Mouse (Mus musculus): ENCODE measurements around the gene Btbd6. TPM values are rescaled to one million over a fixed set of nuclear protein-coding genes. Genes with fewer than 3 reads are reported as not detected.
A peak's percentile ranks its signal among the peaks of the same experiment; 100 is the strongest.

Btbd6 gene
- polyA plus RNA-seq, 1 experiment from 2014 or later: 29.2 TPM

DNA sequence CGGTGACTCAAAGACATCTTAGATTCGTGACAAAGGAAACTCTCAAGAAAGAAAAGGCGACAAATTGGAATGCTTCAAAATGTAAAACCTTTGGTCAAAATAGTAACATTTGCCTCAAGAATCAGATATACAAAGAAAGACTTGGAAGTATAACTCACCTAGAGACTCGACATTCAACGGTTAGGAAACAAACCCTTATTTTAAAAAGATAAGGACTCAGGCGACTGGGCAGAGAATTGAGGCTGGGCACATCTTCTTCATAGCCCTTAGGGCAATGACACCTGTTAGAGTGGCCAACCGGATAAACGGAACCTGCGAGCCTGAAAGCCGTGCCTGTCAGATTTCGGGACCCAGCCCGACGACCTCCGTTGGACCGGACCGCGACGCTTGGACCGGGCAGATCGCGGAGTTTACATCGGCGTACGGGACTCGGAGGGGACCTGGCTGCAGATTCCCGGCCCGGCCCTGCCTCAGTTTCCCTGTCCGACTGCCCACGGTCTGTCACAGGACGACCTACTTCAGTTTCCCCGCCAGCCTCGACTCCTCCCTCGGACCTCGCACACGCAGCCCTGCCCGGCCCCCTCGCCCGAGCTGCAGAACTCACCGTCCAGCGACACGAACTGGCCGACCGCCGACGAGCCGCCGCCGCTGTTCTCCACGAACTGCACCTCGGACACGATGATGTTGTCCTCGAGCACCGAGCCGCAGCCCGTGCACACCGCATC, 23.4 kb downstream of the Btbd6 start:
- Histone ChIP-seq H3K4me1 (peaks cover 17% of the 10 kb centered on the region), H3K27ac (peak overlapping the region; percentile 90), H3K9me3 (no peaks in the 10 kb centered on the region), H3K4me2 (peak overlapping the region; percentile 89), H3K27me3 (peaks cover 3% of the 10 kb centered on the region; the same call in 1 of the 2 replicates), H3K4me3 (replicated peaks) (peak overlapping the region; percentile 94), H3K36me3 (replicated peaks) (peaks cover 13% of the 10 kb centered on the region; the same call in 1 of the 2 replicates), H3K9ac (peak overlapping the region; percentile 93)
- ATAC-seq (ENCODE audit: low FRiP score): no peak; the same call in 1 of the 2 replicates
- 2% methylated on average over 56 of the region's 56 CpGs for WGBS

DNA sequence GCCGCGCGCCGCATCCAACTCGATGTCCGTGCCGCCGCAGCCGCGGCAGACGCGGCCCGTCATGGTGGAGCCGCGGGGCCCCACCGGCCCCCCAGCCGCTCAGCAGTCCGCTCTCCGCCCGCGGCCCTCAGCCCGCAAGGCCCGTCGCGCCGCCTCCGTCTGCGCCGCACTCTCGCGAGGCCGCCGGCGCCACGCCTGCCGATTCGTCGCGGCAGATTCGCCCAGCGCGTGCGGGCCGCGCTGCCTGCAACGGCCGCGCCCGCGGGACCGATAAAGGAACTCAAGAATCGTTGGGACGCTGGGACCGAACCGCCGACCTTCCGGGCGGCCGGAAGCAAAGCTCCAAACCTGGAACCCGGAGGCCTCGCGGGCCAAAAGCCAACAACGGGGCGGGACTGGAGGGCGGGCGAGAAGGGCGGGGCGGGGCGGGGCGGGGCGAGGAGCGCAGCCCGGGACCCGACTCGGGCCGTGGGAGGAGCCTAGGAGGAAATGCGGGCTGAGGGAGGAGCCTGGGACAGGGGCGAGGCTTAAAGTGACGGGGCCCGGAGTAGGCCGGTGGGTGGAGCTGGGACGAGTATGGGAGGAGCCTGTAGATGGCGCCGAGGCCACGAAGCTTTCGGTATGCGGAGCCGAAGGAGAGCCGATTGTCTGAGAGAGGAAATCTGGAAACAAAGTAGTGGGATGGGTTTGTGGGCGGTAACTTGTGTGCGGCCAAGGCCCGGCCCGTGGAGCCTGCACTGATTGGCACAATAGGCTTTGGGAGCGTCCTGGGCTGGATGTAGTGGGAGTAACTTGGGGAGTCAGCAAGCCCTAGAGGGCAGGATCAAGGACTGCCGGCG, 24.2 kb downstream of the Btbd6 start, which contains the start of gene Brf1:
Gene Brf1 (minus strand): TSS at position 411 of the 839 bp plus-strand sequence.
- Histone ChIP-seq H3K36me3 (replicated peaks) (peaks cover 13% of the 10 kb centered on the region; the same call in 1 of the 2 replicates), H3K4me3 (replicated peaks) (peak within 1 kb of the TSS; percentile 94), H3K27ac (peak within 1 kb of the TSS; percentile 90), H3K4me1 (peaks cover 17% of the 10 kb centered on the region), H3K9ac (peak within 1 kb of the TSS; percentile 93), H3K9me3 (no peaks in the 10 kb centered on the region), H3K27me3 (peaks cover 3% of the 10 kb centered on the region; the same call in 1 of the 2 replicates), H3K4me2 (peak within 1 kb of the TSS; percentile 89)
- under 1% methylated on average over 95 of the region's 96 CpGs for WGBS
- peak; percentile 98 for ATAC-seq (ENCODE audit: low FRiP score)

DNA sequence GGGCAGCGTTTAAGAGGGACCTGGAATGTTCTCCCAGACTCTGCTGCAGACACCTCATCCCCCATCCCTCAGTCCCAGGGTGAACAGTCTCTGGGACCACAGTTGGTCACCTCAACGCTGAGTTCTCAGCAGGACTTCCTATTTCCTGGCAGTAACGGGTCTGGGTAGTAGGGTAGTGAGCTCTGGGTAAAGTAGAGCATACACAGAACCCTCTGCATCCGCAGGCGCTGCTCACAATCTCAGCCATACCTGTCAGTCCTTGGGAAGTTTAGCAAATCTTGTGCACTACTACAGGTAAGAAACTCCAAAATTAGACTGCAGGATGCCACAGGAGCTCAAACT, 24.8 kb downstream of the Btbd6 start:
- peaks cover 7% of the 10 kb centered on the region; the same call in 1 of the 2 replicates for H3K36me3 ChIP-seq (replicated peaks)
- peaks cover 17% of the 10 kb centered on the region for H3K4me1 ChIP-seq
- H3K4me3 ChIP-seq (replicated peaks): peak overlapping the region; percentile 94
- no peak for ATAC-seq (ENCODE audit: low FRiP score)
- H3K9ac ChIP-seq: peak overlapping the region; percentile 53
- H3K4me2 ChIP-seq: peak overlapping the region; percentile 89
- H3K27ac ChIP-seq: peak overlapping the region; percentile 90
- 8% methylated on average over 5 of the region's 5 CpGs for whole genome bisulfite sequencing
- H3K9me3 ChIP-seq: no peaks in the 10 kb centered on the region
- H3K27me3 ChIP-seq: peaks cover 3% of the 10 kb centered on the region; the same call in 1 of the 2 replicates

DNA sequence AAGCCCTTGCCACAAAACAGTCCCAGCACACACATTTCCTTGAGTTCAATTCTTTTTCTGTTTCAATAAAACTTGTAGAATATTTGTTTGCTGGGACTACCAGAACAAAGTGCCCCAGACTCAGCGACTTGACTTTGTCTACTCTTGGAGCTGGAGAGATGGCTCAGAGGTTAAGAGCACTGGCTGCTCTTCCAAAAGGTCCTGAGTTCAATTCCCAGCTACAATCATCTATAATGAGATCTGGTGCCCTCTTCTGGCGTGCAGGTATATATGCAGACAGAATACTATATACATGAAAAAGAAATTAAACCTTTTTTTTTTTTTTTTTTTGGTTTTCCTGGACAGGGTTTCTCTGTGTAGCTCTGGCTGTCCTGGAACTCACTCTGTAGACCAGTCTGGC, 26.4 kb downstream of the Btbd6 start:
- no peak for ATAC-seq (ENCODE audit: low FRiP score)
- Histone ChIP-seq H3K9me3 (no peaks in the 10 kb centered on the region), H3K36me3 (replicated peaks) (no peaks in the 10 kb centered on the region), H3K4me2 (no peak overlapping the region), H3K4me1 (peaks cover 17% of the 10 kb centered on the region), H3K27me3 (peaks cover 3% of the 10 kb centered on the region; the same call in 1 of the 2 replicates), H3K9ac (no peak overlapping the region), H3K4me3 (replicated peaks) (no peak overlapping the region), H3K27ac (no peak overlapping the region)
- 34% methylated on average over 2 of the region's 2 CpGs for WGBS

DNA sequence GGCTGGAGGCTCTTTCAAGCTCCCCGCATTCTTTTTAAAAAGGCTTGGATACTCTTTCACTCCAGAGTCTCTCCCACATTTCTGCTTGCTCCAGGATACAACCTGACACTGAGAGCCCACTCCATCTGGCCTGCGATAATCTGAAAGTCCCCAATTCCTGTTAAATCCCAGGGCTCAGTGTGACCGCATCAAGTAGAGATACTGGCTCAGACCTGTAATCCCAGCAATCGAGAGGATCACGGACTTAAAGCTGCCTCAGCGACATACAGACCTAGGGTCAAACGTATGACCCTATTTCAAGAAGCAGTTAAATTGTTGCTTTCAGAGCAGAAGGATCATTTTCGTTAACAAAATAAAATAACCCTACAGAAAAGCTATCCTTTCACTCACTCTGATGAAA, 27.7 kb downstream of the Btbd6 start:
- no peak overlapping the region for H3K9ac ChIP-seq
- no peak overlapping the region for H3K27ac ChIP-seq
- peaks cover 9% of the 10 kb centered on the region for H3K4me1 ChIP-seq
- WGBS: 85% methylated on average over 8 of the region's 8 CpGs
- no peaks in the 10 kb centered on the region for H3K36me3 ChIP-seq (replicated peaks)
- H3K27me3 ChIP-seq: peaks cover 3% of the 10 kb centered on the region; the same call in 1 of the 2 replicates
- no peak for ATAC-seq (ENCODE audit: low FRiP score)
- H3K4me3 ChIP-seq (replicated peaks): no peak overlapping the region
- H3K4me2 ChIP-seq: no peak overlapping the region
- H3K9me3 ChIP-seq: no peaks in the 10 kb centered on the region

DNA sequence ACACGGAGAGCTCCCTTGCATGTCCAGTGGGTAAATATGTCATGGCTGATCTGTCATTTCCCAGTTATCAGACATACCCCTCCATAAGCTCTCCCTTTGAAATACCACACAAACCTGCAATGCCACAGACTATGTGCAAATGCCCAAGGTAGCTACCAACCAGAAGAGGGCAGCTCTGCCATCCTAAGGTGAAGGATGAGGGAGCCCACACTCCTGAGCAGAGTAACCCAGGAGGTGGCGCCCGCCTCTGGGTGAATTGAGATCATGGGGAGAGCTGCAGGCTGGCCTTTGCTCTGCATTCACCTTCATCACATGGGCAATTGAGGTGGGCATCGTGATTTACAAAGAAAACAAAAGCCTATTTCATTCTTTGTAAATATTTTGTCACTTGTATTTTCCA, 28.7 kb downstream of the Btbd6 start:
- WGBS: 30% methylated on average over 4 of the region's 4 CpGs
- H3K4me3 ChIP-seq (replicated peaks): no peak overlapping the region

GRCm38 (mm10) chr12:113011702-113012360, 35.5 kb downstream of the Btbd6 start:
- Histone ChIP-seq H3K36me3 (replicated peaks) (no peaks in the 10 kb centered on the region), H3K4me1 (peaks cover 32% of the 10 kb centered on the region), H3K27me3 (no peaks in the 10 kb centered on the region), H3K4me3 (replicated peaks) (no peak overlapping the region), H3K9ac (no peak overlapping the region), H3K9me3 (no peaks in the 10 kb centered on the region), H3K27ac (no peak overlapping the region), H3K4me2 (no peak overlapping the region)
- WGBS: 87% methylated on average over 6 of the region's 6 CpGs
- no peak for ATAC-seq (ENCODE audit: low FRiP score)

More for the DNA sequence above, 28.7 kb downstream of the Btbd6 start:
- Histone ChIP-seq H3K9ac (no peak overlapping the region), H3K4me2 (no peak overlapping the region), H3K27me3 (peaks cover 3% of the 10 kb centered on the region; the same call in 1 of the 2 replicates), H3K27ac (no peak overlapping the region), H3K4me1 (peaks cover 5% of the 10 kb centered on the region), H3K9me3 (no peaks in the 10 kb centered on the region), H3K36me3 (replicated peaks) (no peaks in the 10 kb centered on the region)
- no peak for ATAC-seq (ENCODE audit: low FRiP score)

- WGBS: 91% methylated on average over 5 of the region's 5 CpGs
- H3K27ac ChIP-seq: peak overlapping the region; percentile 92; the same call in 1 of the 2 replicates
These were observed 36.2 kb downstream of the Btbd6 start for GRCm38 (mm10) chr12:113012443-113012842.

DNA sequence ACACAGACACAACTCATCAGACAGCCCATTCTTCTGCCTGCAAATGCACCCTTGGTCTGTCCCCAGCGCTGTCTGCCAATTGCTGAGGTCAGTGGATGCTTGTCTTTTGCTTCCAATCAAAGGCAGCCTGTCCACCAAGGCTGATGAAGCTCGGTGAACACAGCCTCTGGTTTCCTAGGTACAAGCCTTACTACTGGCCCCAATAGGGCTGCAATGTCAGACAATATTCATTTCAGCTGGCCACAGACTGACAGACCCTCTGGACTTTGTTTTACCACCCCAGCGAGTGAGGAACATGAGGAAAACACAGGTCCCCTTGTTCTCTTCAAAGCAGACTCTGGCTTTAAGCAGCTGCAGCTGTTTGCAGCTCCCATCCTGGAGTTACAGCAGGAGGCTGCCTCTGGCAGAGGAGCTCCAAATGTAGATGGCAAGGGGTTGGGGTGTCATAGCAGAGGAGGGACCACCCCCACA, 36.8 kb downstream of the Btbd6 start:
- Histone ChIP-seq H3K4me2 (peak overlapping the region; percentile 60), H3K27ac (peak overlapping the region; percentile 92), H3K4me3 (replicated peaks) (no peak overlapping the region), H3K4me1 (peaks cover 41% of the 10 kb centered on the region), H3K9ac (peak overlapping the region; percentile 82; the same call in 1 of the 2 replicates), H3K36me3 (replicated peaks) (no peaks in the 10 kb centered on the region), H3K27me3 (no peaks in the 10 kb centered on the region), H3K9me3 (no peaks in the 10 kb centered on the region)
- ATAC-seq (ENCODE audit: low FRiP score): no peak
- WGBS: 57% methylated on average over 3 of the region's 3 CpGs

More at GRCm38 (mm10) chr12:113012443-113012842, 36.2 kb downstream of the Btbd6 start:
- H3K9me3 ChIP-seq: no peaks in the 10 kb centered on the region
- no peak overlapping the region for H3K9ac ChIP-seq
- H3K4me3 ChIP-seq (replicated peaks): no peak overlapping the region
- no peaks in the 10 kb centered on the region for H3K36me3 ChIP-seq (replicated peaks)
- no peaks in the 10 kb centered on the region for H3K27me3 ChIP-seq
- peaks cover 37% of the 10 kb centered on the region for H3K4me1 ChIP-seq
- ATAC-seq (ENCODE audit: low FRiP score): no peak
- no peak overlapping the region for H3K4me2 ChIP-seq

DNA sequence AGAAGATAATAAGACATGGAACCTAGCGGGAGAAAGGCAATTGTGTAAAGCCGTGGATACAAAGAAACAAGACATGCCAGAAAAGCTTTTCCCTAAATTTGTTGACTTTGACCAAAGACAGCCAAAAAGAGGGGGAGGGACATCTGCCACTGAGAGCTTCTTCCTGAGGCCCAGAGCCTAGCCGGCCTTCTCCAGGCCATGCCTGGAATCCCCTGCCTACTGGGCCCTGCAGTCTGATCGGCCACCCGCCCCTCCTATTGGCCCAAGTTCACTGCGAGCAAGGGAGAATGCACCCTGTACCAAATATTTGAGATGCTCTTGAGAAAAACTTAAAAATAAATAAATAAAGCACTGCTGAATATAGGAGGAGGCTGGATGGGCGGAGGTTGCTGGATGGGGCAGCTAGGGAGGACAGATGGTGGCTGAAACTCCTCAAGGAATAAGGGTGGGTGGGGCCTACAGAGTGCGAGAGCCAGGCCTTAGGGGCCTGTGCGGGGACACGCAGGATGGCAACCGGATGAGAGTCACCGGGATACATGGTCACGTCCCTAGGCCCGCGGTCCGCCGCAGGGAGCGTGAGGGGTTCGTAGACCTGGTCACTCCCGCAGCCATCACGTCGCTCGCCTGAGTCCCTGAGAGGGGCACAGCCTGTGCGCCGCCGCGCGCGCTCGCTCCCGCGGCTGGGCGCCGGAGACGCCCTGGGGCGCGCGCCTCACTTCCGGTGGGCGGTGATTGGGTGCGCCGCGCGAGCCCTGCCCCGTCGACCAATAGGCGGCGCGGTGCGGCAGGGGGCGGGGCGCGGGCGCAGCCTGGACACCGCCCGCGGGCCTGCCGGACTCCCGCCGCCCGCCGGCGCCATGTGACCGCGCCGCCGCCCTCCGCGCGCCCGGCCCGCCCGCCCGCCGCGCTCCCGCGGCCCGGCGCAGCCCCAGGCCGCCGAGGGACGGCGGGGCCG, 37.6 kb downstream of the Btbd6 start, which contains the start of gene Pacs2:
Gene Pacs2 (plus strand): TSS at position 905 of the 955 bp plus-strand sequence.
- Histone ChIP-seq H3K27ac (peak within 1 kb of the TSS; percentile 92), H3K4me2 (peak within 1 kb of the TSS; percentile 87), H3K9me3 (no peaks in the 10 kb centered on the region), H3K27me3 (no peaks in the 10 kb centered on the region), H3K4me3 (replicated peaks) (peak within 1 kb of the TSS; percentile 98), H3K36me3 (replicated peaks) (no peaks in the 10 kb centered on the region), H3K4me1 (peaks cover 41% of the 10 kb centered on the region), H3K9ac (peak within 1 kb of the TSS; percentile 91)
- peak; percentile 96 for ATAC-seq (ENCODE audit: low FRiP score)
- 3% methylated on average over 85 of the region's 85 CpGs for WGBS
